Mouse (Mus musculus): ENCODE data around the gene Wdr74. TPM values are rescaled to one million over a fixed set of nuclear protein-coding genes. Genes with fewer than 3 reads are reported as not detected.

Wdr74 gene
- total and polyA plus RNA-seq, 3 experiments, result 133 to 235 (median 203) TPM

DNA sequence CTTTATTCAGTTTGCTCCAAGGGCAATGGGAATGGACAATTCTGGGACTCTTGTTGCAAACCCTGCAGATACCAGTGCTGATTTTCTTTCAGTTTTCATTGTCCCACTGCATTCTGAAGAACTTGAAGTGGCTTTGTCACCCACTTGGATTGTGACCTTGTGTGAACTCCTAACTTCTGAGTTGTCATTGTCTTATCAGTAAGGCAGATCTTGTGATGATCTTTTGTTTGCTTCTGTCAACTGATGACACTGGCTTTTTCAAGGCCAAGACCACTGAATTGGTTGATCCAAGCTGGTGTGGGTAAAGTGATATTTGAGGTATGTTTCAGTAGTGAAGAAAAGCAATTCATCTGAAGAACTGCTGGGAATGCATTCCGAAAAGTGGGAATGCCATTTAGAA is 9.8 kb downstream of the Wdr74 start:
- Histone ChIP-seq H3K27ac (ENCODE audit: insufficient read depth, low read depth) (no peak overlapping the region), H3K36me3 (replicated peaks in 1 of 2; ENCODE audit: control insufficient read depth in 1 of 2, insufficient read depth in 1 of 2, low read length in 1 of 2) (peaks cover 60 to 82% of the 10 kb centered on the region in 2 experiments), H3K4me1 (ENCODE audit: control insufficient read depth in 1 of 2, insufficient read depth in 2 of 2) (peaks cover 9 to 21% of the 10 kb centered on the region in 2 experiments), H3K79me2 (replicated peaks; ENCODE audit: control insufficient read depth, extremely low read depth, insufficient read depth, poor library complexity, severe bottlenecking) (peaks cover 20% of the 10 kb centered on the region), H3K4me2 (ENCODE audit: insufficient read depth, low read depth, poor library complexity, severe bottlenecking) (no peak overlapping the region), H3K9me3 (replicated peaks; ENCODE audit: low read length) (no peaks in the 10 kb centered on the region), H3K4me3 (replicated peaks in 1 of 3; ENCODE audit: low read depth in 2 of 3, low read length in 2 of 3, poor library complexity in 1 of 3) (no peak overlapping the region), H3K27me3 (replicated peaks) (no peaks in the 10 kb centered on the region), H3K9ac (ENCODE audit: insufficient read depth, low read depth) (no peak overlapping the region)
- TF ChIP-seq MAZ (IDR thresholded peaks at IDR 0.05; ENCODE audit: low read depth, low read length) (no peak), MYC (IDR thresholded peaks at IDR 0.05; ENCODE audit: low read depth, low read length) (no peak), GABPA (IDR thresholded peaks at IDR 0.05; ENCODE audit: insufficient replicate concordance, low read depth, low read length) (no peak), MEF2A (IDR thresholded peaks at IDR 0.05; ENCODE audit: borderline replicate concordance, low read depth, low read length) (no peak), MAX (IDR thresholded peaks at IDR 0.05; ENCODE audit: low read length) (no peak)
- in situ Hi-C loops (cut with MboI; ENCODE audit: low pct_ligation_motif_present, low pct_unique_long_range_greater_than_20kb, low sequenced_read_pairs) (loop anchor here (25.0 kb wide), 1 partner anchor 367 kb away; no protein-coding TSS in a partner anchor), dilution Hi-C loops (cut with MboI; ENCODE audit: extremely low pct_ligation_motif_present, extremely low pct_unique_long_range_greater_than_20kb, low sequenced_read_pairs) (no loop called here)
- no peak for DNase-seq (ENCODE audit: extremely low read depth)

DNA sequence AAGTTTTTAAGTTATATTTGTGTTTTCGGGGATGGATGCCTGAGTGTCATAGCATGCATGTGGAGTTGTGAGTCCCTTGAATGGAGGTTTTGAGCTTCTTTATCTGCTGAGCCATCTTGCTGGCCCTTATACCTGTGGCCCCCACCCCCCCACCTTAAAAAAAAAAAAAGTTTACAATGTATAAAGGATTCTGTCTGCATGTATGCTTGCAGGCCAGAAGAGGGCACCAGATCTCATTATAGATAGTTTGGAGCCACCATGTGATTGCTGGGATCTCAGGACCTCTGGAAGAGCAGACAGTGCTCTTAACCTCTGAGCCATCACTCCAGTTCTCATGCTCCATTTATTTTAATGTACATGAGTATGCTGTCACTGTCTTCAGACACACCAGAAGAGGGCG is 11.7 kb downstream of the Wdr74 start:
- peaks cover 4 to 13% of the 10 kb centered on the region in 2 experiments for H3K4me1 ChIP-seq (ENCODE audit: control insufficient read depth in 1 of 2, insufficient read depth in 2 of 2)
- no peaks in the 10 kb centered on the region for H3K27me3 ChIP-seq (replicated peaks)
- no peak for DNase-seq (ENCODE audit: extremely low read depth)
- H3K9me3 ChIP-seq (replicated peaks; ENCODE audit: low read length), result no peaks in the 10 kb centered on the region
- H3K4me2 ChIP-seq (ENCODE audit: insufficient read depth, low read depth, poor library complexity, severe bottlenecking), result no peak overlapping the region
- peaks cover 71 to 91% of the 10 kb centered on the region in 2 experiments for H3K36me3 ChIP-seq (replicated peaks in 1 of 2; ENCODE audit: control insufficient read depth in 1 of 2, insufficient read depth in 1 of 2, low read length in 1 of 2)
- peaks cover 13% of the 10 kb centered on the region for H3K79me2 ChIP-seq (replicated peaks; ENCODE audit: control insufficient read depth, extremely low read depth, insufficient read depth, poor library complexity, severe bottlenecking)
- no peak overlapping the region for H3K9ac ChIP-seq (ENCODE audit: insufficient read depth, low read depth)
- dilution Hi-C loops (cut with MboI; ENCODE audit: extremely low pct_ligation_motif_present, extremely low pct_unique_long_range_greater_than_20kb, low sequenced_read_pairs) (no loop called here), in situ Hi-C loops (cut with MboI; ENCODE audit: low pct_ligation_motif_present, low pct_unique_long_range_greater_than_20kb, low sequenced_read_pairs) (loop anchor here (25.0 kb wide), 1 partner anchor 365 kb away; no protein-coding TSS in a partner anchor)
- H3K27ac ChIP-seq (ENCODE audit: insufficient read depth, low read depth), result no peak overlapping the region
- peak; percentile 28 for TF ChIP-seq SMC3 (IDR thresholded peaks at IDR 0.05; ENCODE audit: low read depth, low read length)
- TF ChIP-seq E2F4 (IDR thresholded peaks at IDR 0.05; ENCODE audit: insufficient replicate concordance, low read depth, low read length), result no peak
- no peak for TF ChIP-seq MEF2A (IDR thresholded peaks at IDR 0.05; ENCODE audit: borderline replicate concordance, low read depth, low read length)
- TF ChIP-seq ZNF384 (IDR thresholded peaks at IDR 0.05; ENCODE audit: low read depth, low read length), result peak; percentile 90
- TF ChIP-seq CHD1 (IDR thresholded peaks at IDR 0.05; ENCODE audit: low read depth, low read length), result no peak
- no peak for TF ChIP-seq TCF12 (IDR thresholded peaks at IDR 0.05; ENCODE audit: low read depth, low read length)
- peak in 1 of 2 experiments; percentile 53; a peak in 2 of 4 replicates for TF ChIP-seq CTCF (conservative IDR thresholded peaks at IDR 0.05 in 1 of 2, IDR thresholded peaks at IDR 0.05 in 1 of 2; ENCODE audit: low read depth in 2 of 2, low read length in 2 of 2)
- TF ChIP-seq RAD21 (IDR thresholded peaks at IDR 0.05; ENCODE audit: low read depth, low read length), result peak; percentile 22
- TF ChIP-seq MYC (IDR thresholded peaks at IDR 0.05; ENCODE audit: low read depth, low read length), result 0 out of 2 replicates have a peak, but pooled peaks have one; percentile 17
- TF ChIP-seq MAZ (IDR thresholded peaks at IDR 0.05; ENCODE audit: low read depth, low read length), result 0 out of 2 replicates have a peak, but pooled peaks have one; percentile 45
- TF ChIP-seq POLR2AphosphoS2 (IDR thresholded peaks at IDR 0.05; ENCODE audit: low read depth, low read length), result no peak
- H3K4me3 ChIP-seq (replicated peaks in 1 of 3; ENCODE audit: low read depth in 2 of 3, low read length in 2 of 3, poor library complexity in 1 of 3), result no peak overlapping the region
